Mouse (Mus musculus): ENCODE measurements around the gene Ddx25. TPM values are rescaled to one million over a fixed set of nuclear protein-coding genes. Genes with fewer than 3 reads are reported as not detected.

Ddx25 gene
- total RNA-seq (2015) (0.09 and 0.11 TPM in 2 replicates), total RNA-seq (2017) (0.04 TPM in 1 of 2 replicates, not detected in the other)

- ATAC-seq (ENCODE audit: poor library complexity, severe bottlenecking): no peak
Observed at GRCm38 (mm10) chr9:35558257-35559008, at the start of gene Ddx25, which contains the start of gene Pus3. Gene Ddx25, minus strand, starts transcription at chr9:35558528. Gene Pus3, plus strand, starts transcription at chr9:35558595.

GRCm38 (mm10) chr9:35607647-35608405, 49.5 kb upstream of the Ddx25 start:
- no peak for ATAC-seq (ENCODE audit: poor library complexity, severe bottlenecking)

- ATAC-seq (ENCODE audit: poor library complexity, severe bottlenecking): no peak
Observed at GRCm38 (mm10) chr9:35592903-35593302, 34.6 kb upstream of the Ddx25 start.

DNA sequence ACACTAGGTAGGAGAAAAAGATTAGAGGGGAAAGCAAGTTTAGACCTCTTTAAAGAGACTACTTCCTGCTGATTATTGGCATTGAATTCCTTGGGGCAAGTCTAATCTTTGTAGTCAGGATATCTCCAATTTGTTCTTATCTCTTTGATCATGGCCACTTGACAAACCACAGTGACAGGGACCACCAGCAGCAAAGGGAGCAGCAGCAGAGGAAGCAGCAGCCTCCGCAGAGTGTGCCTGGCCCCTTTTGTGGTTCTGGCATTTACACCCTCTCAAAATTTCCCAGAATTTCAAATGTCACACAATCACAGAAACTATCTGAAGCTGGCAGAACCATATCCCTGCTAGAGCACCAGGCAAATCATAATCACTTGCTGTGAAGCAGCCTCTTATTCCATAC, 29.3 kb upstream of the Ddx25 start:
- no peak for ATAC-seq (ENCODE audit: poor library complexity, severe bottlenecking)

- ATAC-seq (ENCODE audit: poor library complexity, severe bottlenecking): no peak
Observed at GRCm38 (mm10) chr9:35574416-35574815, 16.1 kb upstream of the Ddx25 start.

DNA sequence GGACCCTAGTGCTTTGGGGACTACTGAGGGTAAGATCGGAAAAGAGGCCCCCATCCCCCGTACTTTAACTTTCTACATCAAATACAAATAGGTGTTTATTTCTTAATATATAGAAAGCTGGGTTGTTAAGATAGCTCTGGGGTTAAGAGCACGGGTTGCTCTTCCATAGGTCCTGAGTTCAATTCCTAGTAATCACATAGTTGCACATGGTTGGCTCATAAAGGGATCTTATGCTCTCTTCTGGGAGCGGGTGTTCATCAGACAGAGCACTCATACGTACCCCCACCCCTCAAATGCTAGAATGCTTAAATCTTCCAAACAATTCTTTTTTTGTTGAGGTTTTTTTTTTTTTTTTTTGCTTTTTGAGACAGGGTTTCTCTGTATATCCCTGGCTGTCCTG, 12.3 kb upstream of the Ddx25 start:
- no peak for ATAC-seq (ENCODE audit: poor library complexity, severe bottlenecking)

DNA sequence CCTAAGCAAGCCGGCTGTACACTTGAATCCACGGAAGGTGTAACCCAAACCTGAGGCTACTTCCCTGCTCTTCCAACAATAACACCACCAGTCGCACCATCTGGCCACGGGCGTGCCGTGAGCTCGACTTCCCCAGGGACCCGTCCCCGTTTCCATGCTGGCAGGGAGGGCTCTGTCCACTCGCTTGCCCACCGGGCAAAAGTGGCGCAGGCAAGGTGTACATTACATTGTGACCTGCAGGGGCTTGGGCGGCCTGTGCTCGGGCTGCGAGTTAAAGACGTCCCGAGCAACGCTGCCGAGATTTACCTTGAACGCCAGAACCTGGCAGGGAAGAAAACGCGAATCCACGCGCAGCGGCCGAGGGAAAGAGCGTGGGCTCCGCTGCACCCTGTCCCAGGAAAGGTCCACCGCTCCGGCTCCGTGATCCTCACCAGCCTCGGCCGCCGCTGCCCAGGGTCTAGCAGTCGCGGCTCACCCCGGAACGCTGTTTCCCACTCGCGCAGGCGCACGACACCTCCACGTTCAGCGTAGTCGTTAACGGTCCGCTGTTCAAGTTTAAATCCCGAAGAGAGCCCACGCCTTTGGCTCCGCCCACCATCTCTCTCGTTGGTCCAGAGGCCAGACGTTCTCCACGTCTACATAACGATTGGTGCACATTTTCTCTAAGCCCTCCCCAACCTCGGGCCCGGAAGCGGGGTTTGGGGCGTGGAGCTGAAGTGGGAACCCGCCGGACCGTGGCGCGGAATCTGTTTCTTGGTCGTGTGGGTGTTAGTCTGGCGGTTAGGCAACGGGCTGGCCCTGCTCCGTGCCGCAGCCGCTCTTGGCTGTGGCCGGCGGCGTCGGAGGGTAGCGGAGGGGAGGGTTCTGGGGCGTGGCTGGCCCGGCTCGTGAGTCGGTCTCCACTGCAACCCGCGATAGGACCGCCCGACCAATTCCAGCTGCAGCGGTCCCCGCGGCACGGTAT, 11.5 kb upstream of the Ddx25 start, which contains the start of the genes Pate2 and Hyls1:
Gene Pate2 (plus strand): TSS at position 714 of the 964 bp plus-strand sequence.
Gene Hyls1 (minus strand): TSS at position 828 of the 964 bp plus-strand sequence.
- ATAC-seq (ENCODE audit: poor library complexity, severe bottlenecking): peak; percentile 96

GRCm38 (mm10) chr9:35567995-35568394, 9.7 kb upstream of the Ddx25 start:
- no peak for ATAC-seq (ENCODE audit: poor library complexity, severe bottlenecking)

DNA sequence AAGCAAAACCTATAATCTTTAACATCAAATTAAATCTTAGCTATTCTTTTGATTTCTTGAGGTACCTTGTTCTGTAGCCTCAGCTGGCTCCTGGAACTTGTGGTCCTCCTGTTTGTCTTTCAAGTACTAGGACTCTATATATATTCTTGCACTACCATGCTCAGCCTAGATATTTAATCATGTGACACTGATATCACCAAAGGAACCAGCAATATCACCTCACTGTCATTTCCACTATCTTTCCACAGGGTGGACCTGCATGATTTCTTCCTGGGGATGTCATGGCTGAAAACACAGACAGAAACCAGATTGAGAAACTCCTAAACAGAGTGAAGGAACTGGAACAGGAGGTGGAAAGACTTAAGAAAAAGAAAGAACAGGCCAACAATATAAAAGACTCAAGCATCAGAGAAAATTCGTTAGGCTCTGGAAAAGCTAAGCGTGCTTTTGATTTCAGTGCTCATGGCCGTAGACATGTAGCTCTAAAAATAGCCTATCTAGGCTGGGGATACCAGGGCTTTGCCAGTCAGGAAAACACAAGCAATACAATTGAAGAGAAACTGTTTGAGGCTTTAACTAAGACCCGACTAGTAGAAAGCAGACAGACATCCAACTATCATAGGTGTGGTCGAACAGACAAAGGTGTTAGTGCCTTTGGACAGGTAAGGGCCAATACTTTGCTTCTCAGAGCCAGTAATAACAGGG, 6.4 kb upstream of the Ddx25 start:
- ATAC-seq (ENCODE audit: poor library complexity, severe bottlenecking): no peak

GRCm38 (mm10) chr9:35561583-35561982, 3.3 kb upstream of the Ddx25 start:
- ATAC-seq (ENCODE audit: poor library complexity, severe bottlenecking): no peak

- no peak for ATAC-seq (ENCODE audit: poor library complexity, severe bottlenecking)
Observed at GRCm38 (mm10) chr9:35561076-35561475, 2.7 kb upstream of the Ddx25 start.

GRCm38 (mm10) chr9:35559009-35559890, 922 bp upstream of the Ddx25 start:
- peak; percentile 99 for ATAC-seq (ENCODE audit: poor library complexity, severe bottlenecking)

DNA sequence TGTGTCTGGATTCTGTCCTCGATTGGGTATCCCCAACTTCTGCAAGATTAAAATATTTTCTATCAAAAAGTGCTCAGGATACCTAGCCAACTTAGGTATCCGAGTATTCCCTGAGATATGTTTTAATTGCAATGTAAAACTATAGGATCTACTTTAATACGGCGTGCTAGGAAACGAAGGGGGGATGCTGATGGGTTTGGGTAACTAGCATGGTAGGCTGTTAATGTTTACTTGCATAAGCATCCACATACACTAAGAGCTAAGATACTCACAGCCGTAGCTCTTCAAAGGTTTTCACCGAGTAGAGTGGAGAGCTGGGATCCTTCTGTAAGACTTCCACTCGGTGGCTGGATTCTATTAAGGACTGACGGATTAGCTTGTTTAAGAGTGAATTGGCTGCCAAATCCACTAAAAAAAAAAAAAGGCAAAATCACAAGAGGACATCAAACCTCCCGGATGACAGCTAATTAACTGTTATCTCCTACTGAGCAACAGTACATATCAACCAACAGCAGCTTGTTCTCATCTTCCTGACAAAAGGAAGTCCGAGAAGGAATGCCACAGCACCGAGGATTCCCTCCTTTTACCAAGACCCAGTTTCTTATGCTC, 1.7 kb downstream of the Ddx25 start:
- no peak for ATAC-seq (ENCODE audit: poor library complexity, severe bottlenecking)

- no peak for ATAC-seq (ENCODE audit: poor library complexity, severe bottlenecking)
Observed at GRCm38 (mm10) chr9:35548455-35548854, 9.9 kb downstream of the Ddx25 start.

GRCm38 (mm10) chr9:35546745-35547144, 11.6 kb downstream of the Ddx25 start:
- peak; percentile 93 for ATAC-seq (ENCODE audit: poor library complexity, severe bottlenecking)

- no peak for ATAC-seq (ENCODE audit: poor library complexity, severe bottlenecking)
Observed at GRCm38 (mm10) chr9:35545704-35546103, 12.6 kb downstream of the Ddx25 start.

DNA sequence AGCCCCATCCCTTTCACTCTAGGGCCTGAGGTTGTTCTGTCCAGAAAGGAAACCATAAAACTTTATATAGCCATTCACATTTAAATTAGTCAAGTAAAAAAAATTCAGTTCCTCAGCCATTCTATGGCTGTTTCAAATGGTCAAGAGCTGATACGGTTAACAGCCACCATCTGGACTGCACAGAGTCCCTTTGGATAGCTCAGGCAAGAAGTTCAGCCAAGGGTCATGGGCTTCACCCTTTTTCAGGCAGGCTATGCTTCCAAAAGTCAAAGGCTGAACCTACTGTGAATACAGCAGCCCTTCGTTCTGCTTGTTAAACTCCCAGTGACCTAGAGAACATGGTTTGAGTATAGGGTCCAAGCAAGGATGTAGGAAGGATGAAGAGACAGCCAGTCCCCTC, 13.7 kb downstream of the Ddx25 start:
- no peak for ATAC-seq (ENCODE audit: poor library complexity, severe bottlenecking)

- ATAC-seq (ENCODE audit: poor library complexity, severe bottlenecking): no peak
Observed at GRCm38 (mm10) chr9:35543099-35543860, 15.0 kb downstream of the Ddx25 start.
